Mouse (Mus musculus) kidney, adult 2 months (tissue): Measurements from ENCODE around the gene Cfap44.

Experiments
- CTCF ChIP-seq: fragments of 200-500 bp; conservative IDR thresholded peaks from 2 replicates; pipeline ENCODE4 v1.5.1; 2011; ENCODE audit warnings: low read depth, mild to moderate bottlenecking, control low read depth, low read length, moderate library complexity, mixed read lengths; ENCODE audit not compliant: insufficient read depth, insufficient read length
- POLR2A ChIP-seq: fragments of 200-500 bp; IDR thresholded peaks from one replicate; pipeline ENCODE4 v1.6.1; 2011; ENCODE audit warnings: low read depth, low read length, control low read depth

- TF ChIP-seq CTCF (no peak), POLR2A (no peak)
Measured at GRCm38 (mm10) chr16:44507027-44507929, 112.7 kb downstream of the Cfap44 start.
